Mouse (Mus musculus): Measurements from ENCODE around the gene Dcaf11. TPM values are rescaled to one million over a fixed set of nuclear protein-coding genes. Genes with fewer than 3 reads are reported as not detected.

Gene Dcaf11
- total RNA-seq, 2 experiments from 2014 or later, result 44.5 to 54.3 TPM

DNA sequence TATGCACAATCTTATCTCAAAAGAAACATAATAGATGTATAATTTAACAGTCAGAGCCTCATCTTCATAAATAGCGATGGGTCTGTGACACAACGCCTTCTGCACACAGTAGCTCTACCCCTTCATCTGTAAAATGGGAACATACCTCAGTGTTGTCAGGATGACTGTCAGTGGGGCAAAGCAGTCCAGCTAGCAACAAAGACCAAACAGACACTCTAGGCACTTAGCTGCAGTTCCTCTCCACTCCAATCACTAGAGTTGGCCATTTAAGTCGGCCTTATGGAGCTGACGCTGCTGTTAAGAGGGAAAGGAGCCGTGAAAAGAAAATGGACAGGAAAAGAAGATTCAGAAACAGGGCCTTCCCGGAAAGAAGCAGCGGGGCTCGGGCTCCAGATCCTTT, 8.0 kb upstream of the Dcaf11 start:
- no peak for DNase-seq (ENCODE audit: low spot score in 2 of 2)

DNA sequence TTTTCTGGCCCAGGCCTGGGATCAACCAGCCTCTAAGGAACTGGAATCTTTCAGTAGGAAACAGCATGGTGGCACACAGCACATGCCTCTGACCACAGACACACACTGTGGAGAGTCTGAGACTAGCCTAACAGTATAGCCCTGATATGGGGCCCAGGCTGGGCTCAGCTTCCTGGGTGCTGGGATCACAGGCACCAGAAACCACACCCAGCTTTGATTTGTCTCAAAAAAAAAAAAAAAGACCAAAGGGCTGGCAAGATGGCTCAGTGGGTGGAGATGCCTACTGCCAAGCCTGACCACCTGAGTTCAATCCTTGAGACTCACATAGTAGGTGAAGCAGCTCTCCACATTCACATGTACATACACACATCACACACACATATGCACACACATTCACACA, 5.2 kb upstream of the Dcaf11 start:
- DNase-seq (ENCODE audit: low spot score in 2 of 2), result no peak

DNA sequence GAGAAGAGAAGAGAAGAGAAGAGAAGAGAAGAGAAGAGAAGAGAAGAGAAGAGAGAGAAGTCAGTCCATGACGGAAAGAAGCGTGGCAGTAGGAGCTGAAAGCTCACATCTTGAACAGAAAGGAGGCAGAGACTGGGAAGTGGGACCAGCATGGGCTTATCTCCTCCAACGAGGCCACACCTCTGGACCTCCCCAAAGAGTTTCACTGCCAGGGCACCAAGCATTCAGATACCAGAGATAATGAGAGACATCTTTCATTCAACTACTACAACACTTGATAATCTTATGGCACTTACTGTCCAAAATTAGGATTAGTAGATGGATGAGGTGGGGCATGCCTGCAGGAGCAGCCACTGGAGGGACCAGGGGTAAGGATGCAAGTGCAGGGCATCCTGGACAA, 4.0 kb upstream of the Dcaf11 start:
- DNase-seq (ENCODE audit: low spot score in 2 of 2), result no peak

DNA sequence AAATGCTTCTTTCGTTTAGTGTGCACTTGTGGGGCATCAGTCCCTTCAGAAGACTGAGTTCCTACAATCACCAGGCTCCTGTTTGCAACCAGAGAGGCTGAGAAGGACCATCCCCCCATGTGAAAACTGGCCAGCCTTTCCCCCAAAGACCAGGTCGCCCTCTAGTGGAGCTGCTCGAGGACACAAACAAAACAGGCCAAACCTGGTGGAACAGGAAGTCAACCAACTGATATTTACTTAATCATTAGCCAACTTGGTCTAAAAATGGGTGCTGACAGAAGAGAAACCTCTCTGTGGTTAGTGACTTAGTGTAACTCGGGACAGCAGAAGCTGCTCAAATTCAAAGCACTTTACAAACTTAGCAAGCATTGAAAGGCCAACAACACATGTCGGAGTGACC, 2.8 kb upstream of the Dcaf11 start:
- DNase-seq (ENCODE audit: low spot score in 2 of 2), result peak in 1 of 2 experiments; percentile 75

DNA sequence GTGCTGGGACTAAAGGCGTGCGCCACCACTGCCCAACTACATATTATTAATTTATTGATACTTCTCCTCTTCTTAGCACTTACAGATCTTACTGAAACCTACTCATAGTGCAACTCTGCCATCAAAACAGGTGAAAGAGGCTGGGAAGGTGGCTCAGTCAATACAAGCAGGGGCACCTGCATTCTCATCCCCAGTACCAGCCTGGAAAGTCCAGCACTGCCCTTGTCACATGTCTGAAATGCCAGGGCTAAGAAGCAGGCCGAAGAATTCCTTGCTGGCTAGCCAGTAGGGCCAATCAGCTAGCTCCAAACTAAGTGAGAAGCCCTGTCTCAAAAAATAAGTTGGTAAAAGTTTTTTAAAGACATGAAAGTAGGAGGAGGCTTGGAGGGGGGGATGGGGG, 2.2 kb upstream of the Dcaf11 start:
- DNase-seq (ENCODE audit: low spot score in 2 of 2), result no peak

DNA sequence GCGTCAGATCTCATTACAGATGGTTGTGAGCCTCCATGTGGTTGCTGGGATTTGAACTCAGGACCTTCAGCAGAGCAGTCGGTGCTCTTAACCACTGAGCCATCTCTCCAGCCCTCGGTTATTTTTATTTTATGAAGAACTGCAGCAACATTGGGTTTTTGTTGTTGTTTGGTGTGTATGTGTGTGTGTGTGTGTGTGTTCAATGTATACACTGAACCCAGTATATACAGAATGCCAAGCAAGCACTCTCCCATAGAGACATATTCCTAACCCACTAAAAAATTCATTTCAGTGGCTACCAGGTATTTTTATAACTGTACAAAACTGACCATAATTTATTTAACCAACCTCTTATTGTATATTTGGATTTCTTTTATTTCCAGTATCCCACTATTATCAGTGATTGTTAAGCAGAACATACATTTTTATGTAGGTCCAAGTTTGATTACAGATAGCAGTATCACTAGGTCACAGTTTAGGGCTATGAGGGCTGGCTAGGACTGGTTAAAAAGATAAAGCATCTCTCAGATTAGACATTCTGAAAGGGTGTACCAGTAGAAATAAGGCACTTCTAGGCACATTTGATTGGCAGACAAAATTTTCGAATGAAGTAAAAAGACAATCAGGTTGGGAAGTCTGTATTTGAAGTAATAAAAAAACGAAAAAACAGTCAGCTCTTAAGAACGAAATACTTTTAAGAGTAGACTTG, 912 bp upstream of the Dcaf11 start:
- DNase-seq (ENCODE audit: low spot score in 2 of 2), result no peak

DNA sequence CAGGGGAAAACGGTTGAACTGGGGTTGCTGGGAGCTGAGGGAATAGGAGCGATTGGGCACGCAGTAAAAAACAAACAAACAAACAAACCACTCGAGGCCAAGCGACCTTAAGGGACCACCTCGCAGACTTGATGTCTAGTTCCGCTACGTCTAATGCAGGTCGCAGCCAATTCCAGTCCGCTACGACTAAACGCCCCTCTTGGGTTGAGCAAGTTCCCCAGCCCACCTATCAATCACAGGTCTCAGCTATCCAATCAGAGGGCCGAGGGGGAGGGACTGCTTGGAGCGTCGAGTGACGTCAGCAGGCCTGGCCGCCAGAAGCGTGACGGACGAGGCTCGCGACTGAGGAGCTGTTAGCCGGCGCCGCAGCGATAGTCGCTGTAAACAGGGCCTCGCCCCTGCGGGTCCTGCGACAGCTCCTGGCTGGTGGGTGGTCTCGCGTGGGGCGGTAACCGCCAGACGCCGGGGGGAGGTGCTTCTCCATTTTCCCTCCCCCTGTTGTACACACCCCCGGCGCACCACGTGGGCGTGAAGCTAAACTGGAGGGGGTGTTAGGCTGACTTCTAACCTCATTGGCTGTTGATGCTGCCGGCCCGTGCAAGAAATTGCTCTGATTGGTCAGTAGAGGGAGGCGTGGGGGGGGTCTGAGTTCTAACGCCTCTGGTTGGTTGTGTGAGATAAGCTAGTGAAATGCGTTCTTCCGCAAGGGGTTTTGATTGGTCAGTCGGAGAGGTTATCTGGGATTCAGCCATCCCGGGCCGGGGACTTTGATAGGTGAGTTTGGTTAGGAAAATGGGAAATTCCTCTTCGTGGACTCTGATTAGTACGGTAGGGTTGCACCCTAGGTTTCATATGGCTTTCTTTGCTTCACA, 632 bp downstream of the Dcaf11 start, which contains the start of gene A730061H03Rik:
A730061H03Rik (minus strand) TSS at position 205 of the 872 bp plus-strand sequence.
- peak; percentile 91 to 98 for DNase-seq (ENCODE audit: low spot score in 2 of 2)

DNA sequence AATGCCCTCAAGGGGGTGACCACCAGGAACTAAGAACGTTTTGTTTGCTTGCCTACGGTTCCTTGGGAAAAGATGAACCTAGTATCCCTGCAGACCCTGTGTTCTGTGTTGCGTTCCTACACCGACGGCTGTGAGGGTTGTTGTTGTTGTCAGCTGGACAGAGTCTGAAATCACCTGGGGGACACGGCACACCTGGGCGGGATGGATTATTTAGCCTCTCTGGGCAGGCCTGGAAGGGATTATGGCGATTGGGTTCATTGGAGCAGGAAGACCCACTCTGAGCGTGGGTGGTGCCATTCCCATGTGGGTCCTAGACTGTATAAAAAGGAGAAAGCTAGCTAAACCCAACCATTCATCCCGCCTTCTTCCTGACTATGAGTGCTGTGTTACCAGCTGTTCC, 2.1 kb downstream of the Dcaf11 start:
- DNase-seq (ENCODE audit: low spot score in 2 of 2), result no peak

DNA sequence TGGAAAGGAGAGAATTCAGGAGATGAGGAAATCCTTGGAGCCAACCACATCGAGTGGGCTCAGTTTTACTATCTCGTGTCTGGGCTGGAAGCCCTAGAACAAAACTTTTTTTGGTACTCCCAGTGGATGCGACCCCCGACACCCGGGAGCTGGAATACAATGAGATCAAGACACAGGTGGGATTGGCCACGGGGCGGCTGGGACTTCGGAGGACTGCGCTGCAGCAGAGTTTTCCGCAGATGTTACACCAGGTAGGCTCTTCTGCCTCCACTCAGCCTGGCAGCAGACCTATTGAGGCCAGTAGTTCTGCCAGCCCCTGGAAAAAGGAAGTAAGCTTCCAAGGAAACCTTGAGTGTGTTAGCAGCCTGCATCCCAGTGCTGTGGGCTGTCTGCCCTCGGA, 3.4 kb downstream of the Dcaf11 start:
- DNase-seq (ENCODE audit: low spot score in 2 of 2), result no peak

DNA sequence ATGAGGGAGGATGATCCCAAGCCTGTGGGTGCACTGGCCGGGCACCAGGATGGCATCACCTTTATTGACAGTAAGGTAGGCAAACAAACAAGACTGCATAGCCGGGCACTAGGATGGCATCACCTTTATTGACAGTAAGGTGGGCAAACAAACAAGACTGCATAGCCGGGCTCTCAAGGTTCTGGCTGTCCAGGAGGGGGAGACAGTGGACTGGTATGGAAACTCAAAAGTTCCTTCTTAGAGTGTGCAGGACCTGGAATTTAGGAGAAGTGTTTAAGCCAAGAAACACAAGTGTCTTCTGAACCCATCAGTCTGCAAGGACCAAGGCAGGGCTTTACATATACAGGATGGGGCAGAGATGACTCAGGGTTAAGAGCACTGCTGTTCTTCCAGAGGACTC, 5.9 kb downstream of the Dcaf11 start:
- DNase-seq (ENCODE audit: low spot score in 2 of 2), result no peak

DNA sequence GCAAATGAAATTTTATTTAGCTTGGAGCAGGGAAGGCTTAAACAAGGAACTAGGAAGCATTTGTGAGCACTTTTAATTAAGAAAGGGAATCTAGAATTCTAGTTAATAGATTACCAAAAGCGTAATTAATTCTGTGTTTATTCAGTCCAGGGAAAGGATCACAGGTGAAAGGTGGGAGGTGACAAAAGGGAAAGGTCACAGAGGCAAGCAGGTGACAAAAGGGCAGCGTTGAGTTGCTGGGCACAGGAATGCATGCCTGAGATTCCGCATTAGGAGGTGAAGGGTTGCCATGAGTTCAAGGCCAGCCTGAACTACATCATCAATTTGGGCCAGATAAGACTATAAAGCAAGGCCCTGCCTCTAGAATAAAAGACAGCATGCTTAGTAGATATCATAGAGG, 7.7 kb downstream of the Dcaf11 start:
- DNase-seq (ENCODE audit: low spot score in 2 of 2), result no peak

DNA sequence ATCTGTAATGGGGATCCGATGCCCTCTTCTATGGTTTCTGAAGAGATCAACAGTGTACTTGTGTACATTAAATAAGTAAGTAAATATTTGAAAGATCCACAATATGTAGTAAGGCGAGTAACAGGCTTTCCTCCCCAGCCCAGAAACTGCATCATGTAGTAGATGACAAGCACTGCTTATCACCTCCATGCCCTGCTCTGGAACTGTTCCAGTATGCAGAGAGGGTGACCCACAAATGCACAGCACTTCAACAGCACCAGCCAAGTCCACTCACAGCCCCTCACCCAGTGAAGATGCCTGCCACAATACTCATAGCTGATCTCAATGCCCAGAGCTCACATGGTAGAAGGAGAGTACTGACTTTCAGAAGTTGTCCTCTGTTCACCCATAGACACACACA, 10.8 kb downstream of the Dcaf11 start:
- DNase-seq (ENCODE audit: low spot score in 2 of 2), result no peak

DNA sequence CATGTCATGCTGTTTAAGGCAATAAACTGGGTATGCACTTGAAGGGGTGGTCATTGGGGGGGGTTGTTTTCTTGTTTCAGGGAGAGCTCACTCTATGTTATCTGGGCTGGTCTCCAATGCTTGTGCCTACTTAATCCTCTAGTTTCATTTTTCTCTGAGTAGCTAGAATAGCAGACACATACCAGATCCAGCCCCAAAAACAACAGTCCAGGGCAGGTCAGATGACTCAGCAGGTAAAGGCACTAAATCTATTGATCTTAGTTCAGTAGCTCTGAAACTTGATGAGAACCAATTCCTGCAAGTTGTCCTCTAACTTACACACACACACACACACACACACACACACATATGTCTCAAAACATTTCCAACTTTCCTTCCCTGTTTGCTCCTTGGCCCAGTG, 12.0 kb downstream of the Dcaf11 start:
- DNase-seq (ENCODE audit: low spot score in 2 of 2), result no peak

DNA sequence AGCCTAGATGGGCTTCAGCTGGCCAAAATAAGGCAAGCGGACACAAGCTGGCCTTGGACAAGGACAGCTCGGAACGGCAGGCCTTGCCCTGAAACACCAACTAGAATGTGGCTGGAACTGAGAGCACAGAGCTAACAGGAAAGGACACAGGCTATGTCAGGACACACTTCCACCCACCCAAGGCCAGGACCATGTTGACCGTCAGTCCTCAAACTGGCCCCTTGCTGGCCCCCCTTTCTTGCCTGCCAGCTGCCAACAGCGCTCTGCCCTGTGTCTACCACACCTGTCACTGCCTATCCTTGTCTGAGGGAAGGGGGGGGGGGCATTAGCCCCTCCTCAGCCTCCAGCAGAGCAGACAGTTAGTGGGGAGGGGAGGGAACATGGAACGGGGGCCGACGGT, 15.5 kb downstream of the Dcaf11 start, which contains the start of gene Fitm1:
Fitm1 (plus strand) TSS at position 316 of the 400 bp plus-strand sequence.
- peak in 1 of 2 experiments; percentile 45 for DNase-seq (ENCODE audit: low spot score in 2 of 2)

DNA sequence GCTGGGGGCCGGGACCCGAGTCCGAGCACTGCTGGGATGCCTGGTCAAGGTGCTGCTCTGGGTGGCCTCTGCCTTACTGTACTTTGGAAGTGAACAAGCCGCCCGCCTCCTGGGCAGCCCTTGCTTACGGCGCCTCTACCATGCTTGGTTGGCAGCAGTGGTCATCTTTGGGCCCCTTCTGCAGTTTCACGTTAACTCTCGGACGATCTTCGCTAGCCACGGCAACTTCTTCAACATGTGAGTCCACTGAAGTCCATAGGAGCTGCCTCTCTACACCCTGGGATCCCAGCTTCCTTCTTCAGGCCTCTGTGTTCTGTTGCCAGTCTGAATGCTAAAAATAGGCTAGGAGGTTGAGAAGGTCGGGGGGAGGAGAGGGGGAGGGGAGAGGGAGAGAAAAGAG, 15.9 kb downstream of the Dcaf11 start:
- DNase-seq (ENCODE audit: low spot score in 2 of 2), result no peak

DNA sequence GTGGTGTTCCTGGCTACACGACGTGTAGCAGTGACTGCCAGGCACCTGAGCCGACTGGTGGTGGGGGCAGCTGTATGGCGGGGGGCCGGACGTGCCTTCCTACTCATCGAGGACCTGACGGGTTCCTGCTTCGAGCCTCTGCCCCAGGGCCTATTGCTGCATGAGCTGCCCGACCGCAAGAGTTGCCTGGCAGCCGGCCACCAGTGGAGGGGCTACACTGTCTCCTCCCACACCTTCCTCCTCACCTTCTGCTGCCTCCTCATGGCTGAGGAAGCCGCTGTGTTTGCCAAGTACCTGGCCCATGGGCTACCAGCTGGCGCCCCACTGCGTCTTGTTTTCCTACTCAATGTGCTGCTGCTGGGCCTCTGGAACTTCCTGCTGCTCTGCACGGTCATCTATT, 16.6 kb downstream of the Dcaf11 start:
- no peak for DNase-seq (ENCODE audit: low spot score in 2 of 2)

DNA sequence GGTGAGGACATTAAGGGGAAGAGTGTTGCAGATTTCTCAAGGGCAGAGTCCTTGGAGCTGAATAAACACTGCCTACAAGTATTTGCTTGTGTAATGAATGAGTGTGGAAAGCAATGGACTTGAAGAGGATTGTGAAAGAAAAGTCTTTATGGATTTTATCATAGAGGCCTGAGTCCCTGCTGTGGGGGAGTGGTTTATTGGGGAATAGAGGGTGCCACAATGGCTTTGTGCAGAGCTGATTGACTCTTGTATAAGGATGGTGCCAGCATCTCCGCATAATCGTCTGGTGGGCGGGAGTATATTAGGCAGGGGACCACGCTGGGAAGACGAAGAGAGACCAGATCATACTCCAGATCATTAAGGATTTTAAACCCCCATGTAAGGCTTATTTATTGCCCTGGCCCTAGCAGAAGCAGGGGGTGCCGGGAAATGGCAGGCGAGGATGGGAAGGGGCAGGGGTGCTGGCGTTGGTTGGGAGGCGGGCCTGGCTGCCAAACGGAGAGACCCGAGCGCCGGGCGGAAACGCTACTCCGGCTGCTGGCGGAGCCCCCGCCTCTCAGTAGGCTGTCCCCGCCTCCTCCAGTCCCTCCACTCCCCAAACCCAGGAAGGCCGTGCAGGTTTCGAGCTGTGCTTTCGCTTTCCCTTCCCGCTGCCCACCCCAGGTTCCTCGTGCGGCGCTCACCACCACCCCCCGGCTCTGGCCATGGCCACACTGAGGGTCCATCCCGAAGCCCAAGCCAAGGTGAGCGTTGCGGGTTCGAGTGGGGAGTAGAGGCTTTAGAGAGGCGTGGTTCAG, 18.3 kb downstream of the Dcaf11 start, which contains the start of gene Psme1:
Psme1 (plus strand) TSS at position 253 of the 797 bp plus-strand sequence.
- peak; percentile 60 to 78 for DNase-seq (ENCODE audit: low spot score in 2 of 2)

DNA sequence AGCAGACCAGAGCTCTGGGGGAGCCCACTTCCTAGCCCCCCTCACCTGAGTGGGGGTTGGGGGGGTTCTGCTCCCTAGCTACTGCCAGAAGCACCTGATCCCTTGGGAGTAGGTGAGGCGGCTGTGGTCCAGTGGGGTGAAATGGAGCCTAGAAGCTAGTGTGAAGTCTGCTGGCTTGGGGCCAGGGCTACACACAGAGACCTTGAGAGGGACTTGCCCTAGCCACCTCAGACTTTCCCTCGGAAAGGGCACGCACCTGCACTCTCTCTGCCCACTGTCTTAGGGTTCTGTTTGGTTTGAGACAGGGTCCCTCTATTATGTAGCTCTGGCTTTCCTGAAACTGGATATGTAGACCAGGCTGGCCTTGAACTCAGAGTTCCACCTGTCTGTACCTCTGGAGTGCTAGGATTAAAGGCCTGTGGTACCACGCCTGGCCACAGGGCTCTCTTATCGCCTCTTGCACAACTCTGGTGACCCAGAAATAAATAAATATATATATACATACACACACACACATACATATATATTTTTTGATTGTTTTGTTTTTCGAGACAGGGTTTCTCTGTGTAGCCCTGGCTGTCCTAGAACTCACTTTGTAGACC, 19.0 kb downstream of the Dcaf11 start:
- DNase-seq (ENCODE audit: low spot score in 2 of 2), result peak in 1 of 2 experiments; percentile 56

DNA sequence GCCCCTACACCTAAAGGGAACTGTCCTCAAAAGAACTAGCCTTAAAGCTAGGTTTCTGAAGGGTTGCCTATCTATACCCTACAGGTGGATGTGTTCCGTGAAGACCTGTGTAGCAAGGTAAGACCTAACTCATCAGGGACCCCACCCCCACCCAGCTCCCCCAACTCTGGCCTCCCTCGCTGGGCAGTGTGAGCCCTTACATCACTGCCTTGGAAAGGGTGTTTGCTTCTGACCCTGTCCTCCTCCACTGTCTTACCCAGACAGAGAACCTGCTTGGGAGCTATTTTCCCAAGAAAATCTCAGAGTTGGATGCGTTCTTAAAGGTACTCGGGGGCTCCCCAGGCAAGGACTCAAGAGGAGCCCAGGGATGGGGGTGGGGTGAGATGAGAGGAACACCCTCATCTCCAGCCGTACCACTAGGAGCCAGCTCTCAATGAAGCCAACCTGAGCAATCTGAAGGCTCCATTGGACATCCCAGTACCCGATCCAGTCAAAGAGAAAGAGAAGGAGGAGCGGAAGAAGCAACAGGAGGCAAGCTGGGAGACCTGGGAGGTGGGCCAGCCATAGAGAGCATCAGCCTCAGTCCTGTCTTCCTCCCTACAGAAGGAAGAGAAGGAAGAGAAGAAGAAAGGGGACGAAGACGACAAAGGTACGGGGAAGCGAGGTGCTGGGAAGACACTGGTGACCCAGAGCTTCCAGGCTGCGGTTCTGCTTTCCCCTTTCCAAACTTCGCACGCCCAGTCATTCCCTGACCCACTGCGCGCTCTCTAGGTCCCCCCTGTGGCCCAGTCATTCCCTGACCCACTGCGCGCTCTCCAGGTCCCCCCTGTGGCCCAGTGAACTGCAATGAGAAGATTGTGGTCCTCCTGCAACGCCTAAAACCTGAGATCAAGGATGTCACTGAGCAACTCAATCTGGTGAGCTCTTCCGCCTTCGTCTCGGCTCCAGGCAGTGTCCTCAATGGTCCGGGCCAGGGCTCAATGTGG, 20.0 kb downstream of the Dcaf11 start:
- no peak for DNase-seq (ENCODE audit: low spot score in 2 of 2)

DNA sequence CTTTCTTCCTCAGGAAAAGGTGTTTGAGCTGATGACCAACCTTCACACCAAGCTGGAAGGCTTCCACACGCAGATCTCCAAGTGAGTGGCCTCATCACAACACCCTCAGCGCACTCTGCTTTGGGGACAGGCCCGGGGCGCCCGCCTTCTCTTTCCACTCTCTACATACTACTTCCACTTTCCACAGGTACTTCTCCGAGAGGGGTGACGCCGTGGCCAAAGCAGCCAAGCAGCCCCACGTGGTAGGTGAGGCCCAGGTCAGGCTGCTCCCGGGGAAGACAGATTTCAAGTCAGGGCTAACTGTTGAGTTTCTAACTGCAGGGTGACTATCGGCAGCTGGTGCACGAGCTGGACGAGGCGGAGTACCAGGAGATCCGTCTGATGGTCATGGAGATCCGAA, 20.9 kb downstream of the Dcaf11 start:
- DNase-seq (ENCODE audit: low spot score in 2 of 2), result no peak

All from gastrocnemius, postnatal 4 days (tissue).